Mouse (Mus musculus) adrenal gland, postnatal 4 days (tissue): ENCODE data around the gene Llgl2. TPM values are rescaled to one million over a fixed set of nuclear protein-coding genes. Genes with fewer than 3 reads are reported as not detected.

Experiments
- DNase-seq, 2 experiments: peaks; one replicate each; pipeline ENCODE4 v3.0.0; 2021 to 2022; ENCODE audit warnings: low spot score in 2 of 2, mixed read lengths in 2 of 2
- microRNA-seq: library from miRNA; unstranded; fragments of <30 nt; microRNA quantifications from one replicate; pipeline ENCODE4 v1.2.0, GENCODE M21; 2021
- total RNA-seq, 2 experiments: library from RNA; stranded (reverse); gene quantifications; 2 replicates each; pipeline ENCODE4 v1.2.3; 2021

The Llgl2 gene
- total RNA-seq, 2 experiments from 2014 or later: 15.8 to 25.6 TPM

- no peak for DNase-seq
These were observed 79.8 kb downstream of the Llgl2 start for GRCm38 (mm10) chr11:115903384-115904230.

GRCm38 (mm10) chr11:115904231-115904955, 80.5 kb downstream of the Llgl2 start:
- no peak for DNase-seq

Small RNA genes lying within 50 kb of the gene (microRNA-seq; reads per million reads assigned to microRNA genes)
- not detected for gene Mir5621

Other genes with a start within 250 kb of the Llgl2 start
- gene Mrps7, start 220.1 kb upstream of the Llgl2 start, total RNA-seq: 10 to 100 TPM; 72.9 to 77.3 TPM
- gene Gga3, start 220.0 kb upstream of the Llgl2 start, total RNA-seq: 10 to 100 TPM; 29.1 to 34.6 TPM
- gene Mif4gd, start 211.1 kb upstream of the Llgl2 start, total RNA-seq: 100 to 1,000 TPM; 150 to 165 TPM
- gene Slc25a19, start 195.8 kb upstream of the Llgl2 start, total RNA-seq: 10 to 100 TPM; 58.4 to 69.9 TPM
- 100 to 1,000 TPM; 116 to 135 TPM for gene Grb2, start 115.5 kb upstream of the Llgl2 start, total RNA-seq
- gene Tmem94, start 58.6 kb upstream of the Llgl2 start, total RNA-seq: 10 to 100 TPM; 67.4 to 71.0 TPM
- 10 to 100 TPM; 59.9 to 61.1 TPM for gene Caskin2, start 10.4 kb upstream of the Llgl2 start, total RNA-seq
- 10 to 100 TPM; 25.4 to 26.3 TPM for gene Tsen54, start 9.3 kb upstream of the Llgl2 start, total RNA-seq
- gene Myo15b, start 34.4 kb downstream of the Llgl2 start, total RNA-seq: 1 to 10 TPM; 1.1 to 6.8 TPM
- gene Smim5, start 75.9 kb downstream of the Llgl2 start, total RNA-seq: 1 to 10 TPM; 2.1 to 2.3 TPM
- gene Smim6, start 88.0 kb downstream of the Llgl2 start, total RNA-seq: 1 to 10 TPM in 1 of 2 experiments, not detected in 1; 1.8 TPM
- 10 to 100 TPM; 44.9 to 51.5 TPM for gene Sap30bp, start 109.2 kb downstream of the Llgl2 start, total RNA-seq
- 10 to 100 TPM; 28.6 to 28.8 TPM for gene Recql5, start 109.4 kb downstream of the Llgl2 start, total RNA-seq
- 1 to 10 TPM; 5.0 to 8.7 TPM for gene Itgb4, start 150.7 kb downstream of the Llgl2 start, total RNA-seq
- 10 to 100 TPM; 70.2 to 88.6 TPM for gene Galk1, start 188.7 kb downstream of the Llgl2 start, total RNA-seq
- 100 to 1,000 TPM; 751 to 846 TPM for gene H3f3b, start 203.9 kb downstream of the Llgl2 start, total RNA-seq
- 10 to 100 TPM; 41.3 to 45.5 TPM for gene Unk, start 206.3 kb downstream of the Llgl2 start, total RNA-seq